Mouse (Mus musculus) liver, embryonic 14.5 days (tissue): ENCODE measurements at regions not wholly inside any gene's neighbourhood (a gene's known extent, or its start where the extent isn't known, plus 50 kb on each side); places are given as distances from the start of the nearest gene placed in this dataset.
A peak's percentile ranks its signal among the peaks of the same experiment; 100 is the strongest.

Experiments
- ATAC-seq: fragments of 200-750 bp; cut with Nextera tagmentation; 2 replicates; pipeline ENCODE4 v1.8.0; 2017; ENCODE audit warnings: moderate number of reproducible peaks, mild to moderate bottlenecking, moderate library complexity; ENCODE audit not compliant: insufficient read depth
- DNase-seq, 3 experiments: peaks; one replicate each; pipeline ENCODE4 v3.0.0-alpha.2; 2012 to 2013; ENCODE audit warnings: low read depth in 3 of 3, low spot score in 3 of 3
- H3K27ac ChIP-seq: fragments of 300-500 bp; sonication (generic); 2 replicates; pipeline ENCODE4 v1.5.1; 2014; ENCODE audit warnings: moderate library complexity, mild to moderate bottlenecking, control low read depth, inconsistent platforms
- H3K27me3 ChIP-seq: fragments of 300-500 bp; sonication (generic); 2 replicates; pipeline ENCODE4 v1.6.1; 2014; ENCODE audit warnings: mild to moderate bottlenecking, low read length, moderate library complexity; ENCODE audit not compliant: control insufficient read depth, insufficient read depth
- H3K36me3 ChIP-seq: fragments of 300-500 bp; sonication (generic); replicated peaks from 2 replicates; pipeline ENCODE4 v1.6.1; 2014; ENCODE audit warnings: low read depth; ENCODE audit not compliant: control insufficient read depth, insufficient read depth
- H3K4me1 ChIP-seq, 2 experiments: fragments of 200-500 bp in 1 of 2; fragments of 300-500 bp in 1 of 2; sonication (generic) in 1 of 2; replicated peaks; 2 replicates each; pipeline ENCODE4 v1.6.1; 2012 to 2014; ENCODE audit warnings: antibody characterized with exemption in 1 of 2, inconsistent platforms in 1 of 2, low read length in 1 of 2; ENCODE audit not compliant: control insufficient read depth in 2 of 2, insufficient read depth in 2 of 2
- H3K4me2 ChIP-seq: fragments of 300-500 bp; sonication (generic); 2 replicates; pipeline ENCODE4 v1.6.1; 2014; ENCODE audit warnings: low read depth, mild to moderate bottlenecking, control low read depth, moderate library complexity
- H3K4me3 ChIP-seq, 2 experiments: fragments of 200-500 bp in 1 of 2; fragments of 300-500 bp in 1 of 2; sonication (generic) in 1 of 2; 2 replicates each; pipeline ENCODE4 v1.5.1; 2012 to 2014; ENCODE audit warnings: low read depth in 2 of 2, low read length in 2 of 2, mild to moderate bottlenecking in 2 of 2, control low read depth in 1 of 2, inconsistent platforms in 1 of 2, moderate library complexity in 1 of 2; ENCODE audit not compliant: insufficient read depth in 1 of 2
- H3K9ac ChIP-seq: fragments of 300-500 bp; sonication (generic); replicated peaks from 2 replicates; pipeline ENCODE4 v1.6.1; 2014; ENCODE audit warnings: mild to moderate bottlenecking, control low read depth, moderate library complexity
- H3K9me3 ChIP-seq: fragments of 300-500 bp; sonication (generic); 2 replicates; pipeline ENCODE4 v1.6.1; 2016; ENCODE audit warnings: low read length, mixed read lengths; ENCODE audit not compliant: control insufficient read depth
- CTCF ChIP-seq: IDR thresholded peaks from 2 replicates; pipeline ENCODE4 v1.5.1; 2016; ENCODE audit warnings: antibody characterized with exemption, low read depth, control low read depth
- EP300 ChIP-seq: IDR thresholded peaks from 2 replicates; pipeline ENCODE4 v1.6.1; 2016; ENCODE audit warnings: antibody characterized with exemption, low read depth
- WGBS: fragments of 180-500 bp; shearing (Covaris S2); extraction: QIAGEN DNeasy Blood & Tissue Kit; methylation state at CpG from one replicate; pipeline ENCODE4 v1.1.7; 2014; ENCODE audit not compliant: insufficient replicate concordance; 5-methylcytosine and 5-hydroxymethylcytosine counted together

- Histone ChIP-seq H3K27ac (no peak overlapping the region), H3K4me3 (no peak overlapping the region), H3K4me1 (no peaks in the 10 kb centered on the region), H3K27me3 (no peaks in the 10 kb centered on the region), H3K4me2 (no peak overlapping the region), H3K9me3 (no peaks in the 10 kb centered on the region), H3K9ac (no peak overlapping the region), H3K36me3 (no peaks in the 10 kb centered on the region)
- WGBS, result 29% methylated on average over 7 of the region's 7 CpGs
- TF ChIP-seq CTCF (no peak), EP300 (no peak)
- DNase-seq (no peak), ATAC-seq (no peak)
Measured at GRCm38 (mm10) chr7:129514619-129515018, 77.0 kb upstream of the Wdr11 start.

DNA sequence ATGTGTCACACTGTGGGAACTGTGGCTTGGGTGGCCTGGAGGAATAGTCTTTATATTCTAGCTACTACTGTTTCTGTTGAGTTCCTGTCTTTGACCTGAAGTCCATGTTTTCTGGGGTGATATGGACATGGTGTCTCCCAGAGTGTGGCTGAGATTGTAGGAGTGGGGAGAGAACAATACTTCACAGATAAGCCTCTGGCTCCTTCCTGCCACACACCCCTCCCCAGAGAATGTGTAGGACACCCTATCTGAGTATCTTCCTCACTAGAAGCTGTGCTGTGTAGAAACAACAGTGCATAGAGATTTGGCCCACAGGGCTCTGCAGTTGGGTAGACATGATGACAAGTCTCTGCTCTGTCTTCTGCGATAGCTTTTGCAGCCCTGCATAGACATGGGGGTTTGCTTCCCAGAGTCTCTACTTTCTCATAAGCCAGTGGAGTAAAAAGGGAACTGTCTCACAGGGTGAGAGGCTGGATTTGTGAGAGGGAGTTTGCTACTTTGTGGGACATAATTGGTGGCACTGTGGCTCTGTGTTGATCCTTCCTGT lies 67.2 kb upstream of the Wdr11 start:
- no peak overlapping the region for H3K4me3 ChIP-seq
- H3K4me1 ChIP-seq, result no peaks in the 10 kb centered on the region
- no peak for DNase-seq
- ATAC-seq, result 0 out of 2 replicates have a peak, but pooled peaks have one; percentile 39
- no peak overlapping the region for H3K27ac ChIP-seq
- H3K9me3 ChIP-seq, result no peaks in the 10 kb centered on the region
- WGBS, result 60% methylated on average over 1 of the region's 1 CpGs
- no peak overlapping the region for H3K9ac ChIP-seq
- no peak for TF ChIP-seq EP300
- TF ChIP-seq CTCF, result no peak
- H3K4me2 ChIP-seq, result no peak overlapping the region
- H3K27me3 ChIP-seq, result no peaks in the 10 kb centered on the region
- no peaks in the 10 kb centered on the region for H3K36me3 ChIP-seq

GRCm38 (mm10) chr7:129525985-129526384 lies 65.7 kb upstream of the Wdr11 start:
- TF ChIP-seq EP300 (no peak), CTCF (no peak)
- no peak overlapping the region for H3K4me2 ChIP-seq
- no peaks in the 10 kb centered on the region for H3K27me3 ChIP-seq
- no peak overlapping the region for H3K9ac ChIP-seq
- DNase-seq, result no peak
- H3K9me3 ChIP-seq, result no peaks in the 10 kb centered on the region
- no peak for ATAC-seq
- no peaks in the 10 kb centered on the region for H3K4me1 ChIP-seq
- no peaks in the 10 kb centered on the region for H3K36me3 ChIP-seq
- 55% methylated on average over 3 of the region's 3 CpGs for WGBS
- H3K4me3 ChIP-seq, result no peak overlapping the region
- no peak overlapping the region for H3K27ac ChIP-seq

DNA sequence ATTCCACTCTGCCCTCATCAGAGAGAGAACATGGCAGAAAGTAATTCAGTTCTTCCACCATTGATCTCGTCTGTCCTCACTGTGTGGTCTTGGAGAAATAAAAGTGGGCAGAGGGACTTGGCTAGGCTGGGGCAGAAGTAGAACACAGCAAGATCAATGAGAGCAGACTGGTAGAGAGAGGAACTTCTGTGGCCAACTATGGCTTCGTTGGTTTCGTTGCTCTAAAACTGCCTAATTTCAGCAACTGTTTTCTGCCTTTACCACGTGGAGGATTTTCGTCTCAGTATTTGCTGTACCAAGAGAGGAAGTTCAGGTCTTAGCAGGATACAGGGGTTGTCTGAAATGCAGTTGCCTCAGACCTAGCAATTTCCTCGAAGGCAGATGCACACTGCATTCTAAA lies 63.4 kb upstream of the Wdr11 start:
- no peak overlapping the region for H3K4me2 ChIP-seq
- no peak overlapping the region for H3K9ac ChIP-seq
- WGBS, result 24% methylated on average over 6 of the region's 6 CpGs
- no peaks in the 10 kb centered on the region for H3K9me3 ChIP-seq
- TF ChIP-seq CTCF, result no peak
- no peak for TF ChIP-seq EP300
- no peak for ATAC-seq
- no peaks in the 10 kb centered on the region for H3K4me1 ChIP-seq
- H3K27ac ChIP-seq, result no peak overlapping the region
- no peak overlapping the region for H3K4me3 ChIP-seq
- no peaks in the 10 kb centered on the region for H3K27me3 ChIP-seq
- no peaks in the 10 kb centered on the region for H3K36me3 ChIP-seq
- DNase-seq, result no peak

DNA sequence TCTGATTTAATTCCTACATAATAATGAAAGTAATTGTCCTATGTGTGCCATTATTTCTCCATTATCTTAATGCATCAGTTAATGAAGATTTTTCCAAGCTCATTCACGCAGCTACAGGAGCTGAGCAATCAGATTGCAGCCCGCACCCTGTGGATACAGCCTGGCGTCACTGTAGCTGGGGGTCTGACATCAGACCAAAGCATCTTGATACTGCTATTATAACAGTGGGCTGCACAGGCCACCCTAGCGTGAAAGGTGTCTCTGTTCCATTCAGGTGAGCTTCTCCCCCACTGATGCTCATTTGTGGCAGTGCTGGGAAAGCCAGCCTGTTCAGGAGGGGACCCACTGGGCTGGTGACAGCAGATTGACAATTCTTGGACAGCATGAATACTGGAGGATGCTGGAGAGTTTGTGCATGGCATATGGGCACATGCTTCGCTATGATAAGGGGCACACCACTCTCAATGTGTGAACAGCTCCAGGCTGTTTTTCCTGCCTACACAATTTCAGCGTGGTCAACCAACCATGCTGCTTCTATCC lies 58.2 kb upstream of the Wdr11 start:
- no peaks in the 10 kb centered on the region for H3K9me3 ChIP-seq
- H3K27me3 ChIP-seq, result no peaks in the 10 kb centered on the region
- H3K27ac ChIP-seq, result no peak overlapping the region
- DNase-seq (no peak), ATAC-seq (no peak)
- no peak overlapping the region for H3K9ac ChIP-seq
- 64% methylated on average over 6 of the region's 6 CpGs for WGBS
- H3K4me1 ChIP-seq, result no peaks in the 10 kb centered on the region
- no peak overlapping the region for H3K4me3 ChIP-seq
- no peaks in the 10 kb centered on the region for H3K36me3 ChIP-seq
- no peak for TF ChIP-seq CTCF
- no peak for TF ChIP-seq EP300
- H3K4me2 ChIP-seq, result no peak overlapping the region
